Mouse (Mus musculus) lung, adult 2 months (tissue): ENCODE measurements around the gene Ncoa7. TPM values are rescaled to one million over a fixed set of nuclear protein-coding genes. Genes with fewer than 3 reads are reported as not detected.

Experiments used
- DNase-seq: peaks from one replicate; pipeline ENCODE4 v3.0.0; 2022
- H3K4me1 ChIP-seq: fragments of 200-500 bp; 2 replicates; pipeline ENCODE4 v1.6.1; 2011; ENCODE audit warnings: low read length; ENCODE audit not compliant: control insufficient read depth, insufficient read depth
- H3K4me3 ChIP-seq: fragments of 200-500 bp; replicated peaks from 2 replicates; pipeline ENCODE3; 2011; ENCODE audit warnings: low read depth, mild to moderate bottlenecking, control low read depth, low read length; ENCODE audit errors: extremely low read depth
- CTCF ChIP-seq: fragments of 200-500 bp; IDR thresholded peaks from 2 replicates; pipeline ENCODE4 v1.5.1; 2011; ENCODE audit warnings: mild to moderate bottlenecking, low read length, control low read depth; ENCODE audit not compliant: insufficient read depth
- POLR2A ChIP-seq: fragments of 200-500 bp; IDR thresholded peaks from 2 replicates; pipeline ENCODE4 v1.6.1; 2011; ENCODE audit warnings: low read depth, mild to moderate bottlenecking, control low read depth, low read length, borderline replicate concordance; ENCODE audit errors: extremely low read depth
- WGBS: fragments of 180-500 bp; shearing (Covaris S2); methylation state at CpG from one replicate; pipeline ENCODE4 v1.1.7; 2018; 5-methylcytosine and 5-hydroxymethylcytosine counted together
- polyA plus RNA-seq: library from polyadenylated mRNA; depleted of rRNA; stranded (reverse); fragments of >200 nt; gene quantifications from 2 replicates; pipeline ENCODE4 v1.2.3, GENCODE M21; 2012

Ncoa7 gene
- polyA plus RNA-seq, 1 experiment, result 4.6 TPM

- peaks cover under 1% of the 10 kb centered on the region; the same call in 1 of the 2 replicates for H3K4me1 ChIP-seq
- no peak for TF ChIP-seq POLR2A
- TF ChIP-seq CTCF, result no peak
- no peak for DNase-seq
- no peak overlapping the region for H3K4me3 ChIP-seq
- 77% methylated on average over 4 of the region's 4 CpGs for WGBS
These were observed 53.3 kb downstream of the Ncoa7 start for GRCm38 (mm10) chr10:30749807-30750206.

- DNase-seq, result no peak
- TF ChIP-seq POLR2A (no peak), CTCF (no peak)
- 83% methylated on average over 3 of the region's 3 CpGs for WGBS
- no peak overlapping the region for H3K4me3 ChIP-seq
- H3K4me1 ChIP-seq, result no peaks in the 10 kb centered on the region
These were observed 57.7 kb downstream of the Ncoa7 start for GRCm38 (mm10) chr10:30745238-30745974.

- TF ChIP-seq CTCF (no peak), POLR2A (no peak)
- H3K4me3 ChIP-seq, result no peak overlapping the region
- DNase-seq, result no peak
- H3K4me1 ChIP-seq, result no peaks in the 10 kb centered on the region
These were observed 59.9 kb downstream of the Ncoa7 start for GRCm38 (mm10) chr10:30743275-30743674.

- DNase-seq, result no peak
- TF ChIP-seq CTCF, result no peak
- no peak for TF ChIP-seq POLR2A
- no peak overlapping the region for H3K4me3 ChIP-seq
- peaks cover 2% of the 10 kb centered on the region; the same call in 1 of the 2 replicates for H3K4me1 ChIP-seq
- 93% methylated on average over 3 of the region's 3 CpGs for WGBS
These were observed 64.7 kb downstream of the Ncoa7 start for GRCm38 (mm10) chr10:30738403-30738802.

GRCm38 (mm10) chr10:30737323-30737722, 65.8 kb downstream of the Ncoa7 start:
- 56% methylated on average over 2 of the region's 2 CpGs for WGBS
- DNase-seq, result no peak
- Histone ChIP-seq H3K4me3 (no peak overlapping the region), H3K4me1 (peaks cover 2% of the 10 kb centered on the region; the same call in 1 of the 2 replicates)
- no peak for TF ChIP-seq CTCF
- no peak for TF ChIP-seq POLR2A

GRCm38 (mm10) chr10:30733148-30733785, 69.9 kb downstream of the Ncoa7 start:
- 47% methylated on average over 2 of the region's 2 CpGs for WGBS
- no peak for TF ChIP-seq POLR2A
- no peak for TF ChIP-seq CTCF
- Histone ChIP-seq H3K4me3 (no peak overlapping the region), H3K4me1 (peaks cover 5% of the 10 kb centered on the region)
- no peak for DNase-seq

- WGBS, result 39% methylated on average over 3 of the region's 3 CpGs
These were observed 71.7 kb downstream of the Ncoa7 start for GRCm38 (mm10) chr10:30731321-30731914.

GRCm38 (mm10) chr10:30730791-30731190, 72.3 kb downstream of the Ncoa7 start:
- DNase-seq, result no peak
- Histone ChIP-seq H3K4me3 (no peak overlapping the region), H3K4me1 (peaks cover 5% of the 10 kb centered on the region)
- WGBS, result 71% methylated on average over 1 of the region's 1 CpGs
- TF ChIP-seq POLR2A, result no peak
- no peak for TF ChIP-seq CTCF

More at GRCm38 (mm10) chr10:30731321-30731914, 71.7 kb downstream of the Ncoa7 start:
- H3K4me3 ChIP-seq, result no peak overlapping the region
- no peak for DNase-seq
- H3K4me1 ChIP-seq, result peaks cover 5% of the 10 kb centered on the region
- TF ChIP-seq CTCF (no peak), POLR2A (no peak)

- Histone ChIP-seq H3K4me3 (no peak overlapping the region), H3K4me1 (peaks cover 5% of the 10 kb centered on the region)
- TF ChIP-seq POLR2A (no peak), CTCF (peak; percentile 54; the same call in 1 of the 2 replicates)
- peak; percentile 11 for DNase-seq
- 87% methylated on average over 5 of the region's 5 CpGs for WGBS
These were observed 73.7 kb downstream of the Ncoa7 start for GRCm38 (mm10) chr10:30729157-30730096.
